30 mouse cellular contexts compared by ENCODE assay signal in the genomic region with DNA sequence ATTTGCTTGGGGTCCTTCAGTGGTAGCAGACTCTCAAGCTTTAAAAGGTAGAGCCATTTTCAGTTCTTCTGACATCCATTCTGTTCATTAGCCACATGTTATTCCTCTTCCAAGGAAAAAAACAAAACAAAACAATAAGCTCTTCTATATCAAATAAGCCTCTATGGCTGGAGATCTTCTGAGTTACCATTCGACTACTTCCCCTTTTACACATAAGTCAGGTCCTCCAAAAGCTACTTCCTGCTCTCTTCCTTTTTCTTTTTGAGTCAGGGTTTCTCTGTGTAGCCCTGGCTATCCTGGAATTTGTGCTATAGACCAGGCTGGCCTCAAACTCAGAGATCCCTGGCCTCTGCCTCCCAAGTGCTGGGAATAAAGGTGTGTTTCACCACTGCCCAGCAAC. TPM values are rescaled to one million over a fixed set of nuclear protein-coding genes. Genes with fewer than 3 reads are reported as not detected.
DNase-seq lines count a peak whose midpoint lies in the region; ATAC-seq and TF ChIP-seq lines count a peak whose summit lies in the region.
"Had no signal": no experiment of that assay in that cellular context is flagged by ENCODE, and none has a peak within 500 bp of the region (broad histone marks: within the 10 kb centered on the region; RNA-seq: fewer than 3 reads in every experiment).

No protein-coding gene starts in this region.

- no peak for TF ChIP-seq POLR2A in MEL (IDR thresholded peaks at IDR 0.05; ENCODE audit: control insufficient read depth in 1 of 2, insufficient read depth in 1 of 2, low read depth in 1 of 2, low read length in 2 of 2, poor library complexity in 1 of 2)

- no peak for TF ChIP-seq CTCF in MEL (IDR thresholded peaks at IDR 0.05 in 2 of 3, conservative IDR thresholded peaks at IDR 0.05 in 1 of 3; ENCODE audit: control insufficient read depth in 1 of 3, insufficient read depth in 1 of 3, low read depth in 2 of 3, low read length in 3 of 3, poor library complexity in 1 of 3, severe bottlenecking in 1 of 3)

- peak; percentile 58 for ATAC-seq in granulocyte monocyte progenitor cell, adult 5-6 weeks (replicated peaks; ENCODE audit: poor library complexity, severe bottlenecking)
- ATAC-seq: CD4-positive, CD25-positive, alpha-beta regulatory T cell, adult 4 months; forebrain, embryonic 15.5 days; hindbrain, embryonic 16.5 days; intestine, embryonic 15.5 days had no signal

- peaks cover 9% of the 10 kb centered on the region in 2 experiments for H3K36me3 ChIP-seq in MEL (ENCODE audit: control insufficient read depth in 1 of 2, insufficient read depth in 2 of 2, low read length in 2 of 2)

- H3K4me3 ChIP-seq in MEL (ENCODE audit: control insufficient read depth in 1 of 2, insufficient read depth in 1 of 2, low read depth in 2 of 2, low read length in 2 of 2) = no peak overlapping the region
- H3K4me3 ChIP-seq: embryonic facial prominence, embryonic 10.5 days; embryonic facial prominence, embryonic 13.5 days; erythroblast, embryonic 14.5 days; forebrain, embryonic 12.5 days; forebrain, embryonic 15.5 days; heart, embryonic 12.5 days; heart, embryonic 15.5 days; hindbrain, embryonic 10.5 days; hindbrain, embryonic 13.5 days; intestine, embryonic 15.5 days had no signal

- TF ChIP-seq RAD21 in MEL (IDR thresholded peaks at IDR 0.05; ENCODE audit: low read depth, low read length) = no peak

- H3K79me2 ChIP-seq in MEL (ENCODE audit: control insufficient read depth, insufficient read depth, low read length, poor library complexity) = no peaks in the 10 kb centered on the region

- peak in 1 of 2 experiments; percentile 9; a peak in 1 of 4 replicates for TF ChIP-seq EP300 in MEL (IDR thresholded peaks at IDR 0.05; ENCODE audit: low read depth in 1 of 2, low read length in 2 of 2)

- peak overlapping the region; percentile 23; the same call in 1 of the 2 replicates for H3K27ac ChIP-seq in MEL (ENCODE audit: control insufficient read depth, low read depth, low read length)
- H3K27ac ChIP-seq: embryonic facial prominence, embryonic 10.5 days; embryonic facial prominence, embryonic 13.5 days; forebrain, embryonic 12.5 days; forebrain, embryonic 15.5 days; heart, embryonic 15.5 days; hindbrain, embryonic 10.5 days; hindbrain, embryonic 13.5 days; intestine, embryonic 15.5 days had no signal

- H3K4me1 ChIP-seq in MEL (ENCODE audit: control insufficient read depth in 1 of 2, insufficient read depth in 2 of 2, low read length in 2 of 2) = peaks cover 10% of the 10 kb centered on the region in 2 experiments
- H3K4me1 ChIP-seq: embryonic facial prominence, embryonic 10.5 days; embryonic facial prominence, embryonic 13.5 days; forebrain, embryonic 12.5 days; forebrain, embryonic 15.5 days; heart, embryonic 12.5 days; heart, embryonic 15.5 days; hindbrain, embryonic 10.5 days; hindbrain, embryonic 13.5 days; intestine, embryonic 15.5 days had no signal

- no peaks in the 10 kb centered on the region for H3K9me3 ChIP-seq in MEL (replicated peaks; ENCODE audit: insufficient read depth, low read length)
- H3K9me3 ChIP-seq: embryonic facial prominence, embryonic 10.5 days; embryonic facial prominence, embryonic 13.5 days; forebrain, embryonic 12.5 days; forebrain, embryonic 15.5 days; heart, embryonic 12.5 days; heart, embryonic 15.5 days; hindbrain, embryonic 10.5 days; hindbrain, embryonic 13.5 days; intestine, embryonic 15.5 days had no signal

- DNase-seq in 416B (ENCODE audit: low read depth) = peak; percentile 33
- DNase-seq in MEL (ENCODE audit: low read depth, low spot score) = peak; percentile 67
- DNase-seq in right cerebral cortex, postnatal 4 days = no peak
- no peak for DNase-seq in layer of hippocampus, postnatal 36 days
- no peak for DNase-seq in frontal cortex, postnatal 14 days (ENCODE audit: low spot score in 2 of 2)
- DNase-seq: adrenal gland, adult 2 months; adrenal gland, postnatal 14 days; cerebellum, adult 11 months; cerebellum, adult 2 months; cerebellum, adult 9-11 months; cerebellum, postnatal 25 days; embryo, embryonic 11 days; gastrocnemius, postnatal 10 days; gastrocnemius, postnatal 36 days; heart, adult 18-20 months; heart, postnatal 10 days; heart, postnatal 36 days had no signal

- no peak overlapping the region for H3K9ac ChIP-seq in MEL (ENCODE audit: control insufficient read depth, low read depth, low read length, poor library complexity, severe bottlenecking)
- H3K9ac ChIP-seq: embryonic facial prominence, embryonic 13.5 days; forebrain, embryonic 12.5 days; forebrain, embryonic 15.5 days; heart, embryonic 12.5 days; heart, embryonic 15.5 days; hindbrain, embryonic 13.5 days; intestine, embryonic 15.5 days had no signal

- no peaks in the 10 kb centered on the region for H3K27me3 ChIP-seq in MEL (ENCODE audit: control insufficient read depth in 1 of 2, insufficient read depth in 2 of 2, low read length in 2 of 2)
- H3K27me3 ChIP-seq: embryonic facial prominence, embryonic 13.5 days; forebrain, embryonic 12.5 days; forebrain, embryonic 15.5 days; heart, embryonic 12.5 days; heart, embryonic 15.5 days; hindbrain, embryonic 13.5 days; intestine, embryonic 15.5 days had no signal

TF ChIP-seq in MEL, 35 proteins besides CTCF, POLR2A, EP300 and RAD21:
- peak; percentile 52; the same call in 1 of the 2 replicates for TF ChIP-seq GATA1 (IDR thresholded peaks at IDR 0.05; ENCODE audit: low read depth, low read length)
- TF ChIP-seq TAL1 (IDR thresholded peaks at IDR 0.05; ENCODE audit: low read length) = no peak

RNA-seq across cellular contexts. Expression of a gene that starts 9.9 kb away (rescaled TPM):
- 26.3 and 26.8 TPM in 2 replicates for total RNA-seq in MEL (2012; rRNA removed)
- polyA plus RNA-seq in MEL (2012; ENCODE audit: insufficient read depth in 1 of 2, insufficient read length in 2 of 2, low read depth in 1 of 2, low replicate concordance in 2 of 2, missing spikeins in 1 of 2) = 10 to 100 TPM in 1 of 2 experiments, not detected in 1; 23.6 TPM
- total RNA-seq in granulocyte monocyte progenitor cell, adult 5-6 weeks (2014; fragmentation: Nextera tagmentation) = 21.8 and 30.2 TPM in 2 replicates
- 23.2 and 27.3 TPM in 2 replicates for total RNA-seq in granulocyte monocyte progenitor cell, adult 5-6 weeks (2017)
- total RNA-seq in layer of hippocampus, postnatal 36 days (2021) = 10 to 100 TPM; 24.3 to 28.4 TPM

RNA-seq across cellular contexts. Expression of a gene that starts 36.0 kb away (rescaled TPM):
- 83.1 and 85.0 TPM in 2 replicates for total RNA-seq in MEL (2012; rRNA removed)
- 100 to 1,000 TPM; 117 to 681 TPM for polyA plus RNA-seq in MEL (2012; ENCODE audit: insufficient read depth in 1 of 2, insufficient read length in 2 of 2, low read depth in 1 of 2, low replicate concordance in 2 of 2, missing spikeins in 1 of 2)
- total RNA-seq in granulocyte monocyte progenitor cell, adult 5-6 weeks (2014; fragmentation: Nextera tagmentation) = 70.5 and 86.1 TPM in 2 replicates
- 73.9 and 78.5 TPM in 2 replicates for total RNA-seq in granulocyte monocyte progenitor cell, adult 5-6 weeks (2017)
- 100 to 1,000 TPM; 238 to 252 TPM for total RNA-seq in layer of hippocampus, postnatal 36 days (2021)

RNA-seq across cellular contexts. Expression of a gene that starts 57.8 kb away (rescaled TPM):
- total RNA-seq in MEL (2012; rRNA removed) = not detected in 2 replicates
- polyA plus RNA-seq in MEL (2012; ENCODE audit: insufficient read depth in 1 of 2, insufficient read length in 2 of 2, low read depth in 1 of 2, low replicate concordance in 2 of 2, missing spikeins in 1 of 2) = not detected
- total RNA-seq in granulocyte monocyte progenitor cell, adult 5-6 weeks (2014; fragmentation: Nextera tagmentation) = 1.4 and 4.9 TPM in 2 replicates
- total RNA-seq in granulocyte monocyte progenitor cell, adult 5-6 weeks (2017) = 0.78 and 2.7 TPM in 2 replicates
- 10 to 100 TPM; 63.5 to 71.7 TPM for total RNA-seq in layer of hippocampus, postnatal 36 days (2021)
- polyA plus RNA-seq: CD4-positive, CD25-positive, alpha-beta regulatory T cell, adult 4 months had no signal

Comparison
In these comparisons a context has a peak if more than half of its experiments do, and no peak if none do; other contexts are left out.
1. DNase-seq: peak in 416B (single experiment) and MEL (single experiment); none in right cerebral cortex, postnatal 4 days (single experiment), layer of hippocampus, postnatal 36 days (0 of 2) and frontal cortex, postnatal 14 days (0 of 2).
2. RNA of a gene that starts 57.8 kb away (total RNA-seq): 63.5 to 71.7 TPM in layer of hippocampus, postnatal 36 days; 0.78 to 4.9 TPM in granulocyte monocyte progenitor cell, adult 5-6 weeks and not detected in MEL; every median in the first group is over 10 times any median in the second.